Mouse (Mus musculus) bone marrow, adult 2 months (tissue): Measurements from ENCODE around the gene Fgl2.

Experiments used
- CTCF ChIP-seq: fragments of 200-500 bp; IDR thresholded peaks from 2 replicates; pipeline ENCODE4 v1.5.1; 2011; ENCODE audit warnings: low read length, control low read depth; ENCODE audit not compliant: control insufficient read depth, insufficient read depth
- POLR2A ChIP-seq: fragments of 200-500 bp; IDR thresholded peaks from 2 replicates; pipeline ENCODE4 v1.6.1; 2011; ENCODE audit warnings: low read depth, mild to moderate bottlenecking, control low read depth, low read length, borderline replicate concordance; ENCODE audit not compliant: control insufficient read depth

DNA sequence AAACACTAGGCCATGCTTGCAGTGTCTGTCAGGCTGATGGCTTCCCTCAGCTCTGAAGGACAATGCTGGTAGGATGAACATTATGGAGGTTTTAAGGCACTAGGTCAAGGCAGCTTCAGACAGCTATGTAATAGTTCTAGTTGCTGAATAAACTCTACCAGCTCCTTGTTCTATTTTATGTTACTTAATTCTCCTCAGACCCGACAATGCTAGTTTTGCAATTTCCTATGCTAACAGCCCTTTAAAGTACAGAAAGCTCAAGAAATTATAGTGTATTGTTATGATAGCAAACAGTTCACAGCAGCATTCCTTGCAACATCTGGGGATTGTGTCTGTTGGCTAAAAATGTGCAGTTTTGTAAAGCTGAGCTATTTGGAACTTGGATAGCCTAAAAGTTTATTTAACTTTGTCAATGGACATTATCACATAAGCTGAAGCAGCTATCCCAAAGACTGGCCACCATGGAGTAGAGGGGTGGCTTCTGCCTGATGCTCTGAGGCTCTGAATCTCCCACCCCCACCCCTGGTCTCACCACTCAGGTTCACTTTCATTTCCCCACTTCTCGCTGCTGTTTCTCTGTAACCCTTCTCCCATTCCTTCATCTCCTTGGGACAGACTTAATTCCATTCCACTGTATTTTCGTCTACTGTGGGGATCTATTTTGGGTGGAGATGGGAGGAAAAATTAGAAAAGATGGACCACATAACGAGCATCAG lies 5.9 kb upstream of the Fgl2 start:
- TF ChIP-seq CTCF: no peak
- TF ChIP-seq POLR2A: no peak
